Mouse (Mus musculus) embryonic stem cell, embryonic (primary cell): ENCODE results near the gene Dnaic1.
"Not testable (repeated sequence)": the region's sequence is repeated elsewhere in the genome, so short reads cannot be mapped to it uniquely, and the experiment has no call there.

Experiments
- CTCF ChIA-PET, 4 experiments: fragments of 300-600 bp in 2 of 4; fragments of 350-600 bp in 2 of 4; sonication (Branson Sonifier 250); formaldehyde crosslinking; loops; one replicate each; lab custom pipeline; 2022; ENCODE audit warnings: inconsistent platforms in 2 of 4; lab: Charles Lee
- POLR2A ChIA-PET, 4 experiments: fragments of 300-600 bp in 2 of 4; fragments of 350-600 bp in 2 of 4; sonication (Branson Sonifier 250); formaldehyde crosslinking; loops; one replicate each; lab custom pipeline; 2022; ENCODE audit warnings: antibody characterized with exemption in 4 of 4, inconsistent platforms in 1 of 4; lab: Charles Lee

Dnaic1 gene

DNA sequence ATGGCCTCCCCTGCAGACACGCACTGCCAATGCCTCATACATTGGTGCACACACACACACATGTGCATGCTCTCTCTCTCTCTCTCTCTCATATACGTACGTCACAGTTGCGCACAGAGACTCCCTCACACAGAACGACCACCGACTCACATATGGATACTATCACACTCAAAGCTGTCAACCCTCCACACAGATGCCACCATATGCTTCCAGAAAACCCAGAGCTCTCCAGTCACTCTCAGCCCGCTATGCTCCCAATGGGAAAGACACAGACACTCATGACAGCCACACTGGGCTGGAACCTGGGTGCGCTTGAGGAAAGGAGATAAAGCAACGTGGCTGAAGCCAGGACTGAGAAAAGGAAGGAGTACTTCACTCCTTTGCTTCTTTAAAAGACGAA, 112.4 kb downstream of the Dnaic1 start:
- ChIA-PET POLR2A (interaction anchor here in 2 of 4 experiments (0.6 to 0.8 kb wide), 2 partner anchors 32 to 395 kb away, joined by 4 to 7 read pairs; no protein-coding TSS in a partner anchor), CTCF (interaction anchor here in 1 of 4 experiments (0.7 kb wide), 1 partner anchor 161 kb away, joined by 3 read pairs; no protein-coding TSS in a partner anchor)

DNA sequence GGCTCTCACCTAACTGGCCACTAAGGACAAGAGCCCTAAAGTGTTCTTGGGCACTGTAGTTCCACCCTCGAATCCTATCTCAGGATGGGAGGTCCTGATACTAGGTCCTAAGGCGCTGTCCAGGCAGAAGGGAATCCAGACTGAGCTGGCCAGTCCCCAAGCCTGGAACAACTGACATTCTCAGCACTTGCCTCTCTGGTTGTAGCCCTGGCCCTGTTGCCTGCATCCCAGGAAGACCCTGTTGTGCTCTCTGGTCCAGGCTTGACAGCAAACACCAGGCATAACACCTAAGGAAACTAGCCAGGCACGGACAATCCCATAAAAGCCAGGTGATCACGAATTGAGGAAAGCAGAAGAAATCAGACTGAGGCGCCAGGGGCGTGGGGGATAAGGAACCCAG, 113.2 kb downstream of the Dnaic1 start:
- POLR2A ChIA-PET: no interaction called here
- CTCF ChIA-PET: no interaction called here

DNA sequence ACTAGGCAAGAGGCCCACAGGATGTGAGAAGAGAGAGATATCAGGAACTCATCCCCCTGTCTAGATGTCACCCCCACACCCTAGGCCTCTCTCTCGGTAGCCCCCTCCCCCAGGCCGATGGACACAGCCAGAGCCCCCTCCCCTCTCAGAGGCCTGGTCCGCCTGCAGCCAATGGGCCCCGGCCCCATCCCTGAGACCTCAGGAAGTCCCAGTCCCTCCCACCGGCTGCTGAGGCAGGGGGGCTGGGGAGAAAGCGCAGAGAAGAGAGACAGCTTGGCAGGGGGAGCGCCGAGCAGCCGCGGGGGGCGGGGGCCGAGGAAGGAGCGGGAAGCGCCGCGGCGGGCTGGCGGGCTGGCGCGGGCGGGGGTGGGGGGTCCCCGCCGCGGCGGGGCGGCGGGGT, 113.7 kb downstream of the Dnaic1 start:
- CTCF ChIA-PET, POLR2A ChIA-PET: not testable (repeated sequence)

DNA sequence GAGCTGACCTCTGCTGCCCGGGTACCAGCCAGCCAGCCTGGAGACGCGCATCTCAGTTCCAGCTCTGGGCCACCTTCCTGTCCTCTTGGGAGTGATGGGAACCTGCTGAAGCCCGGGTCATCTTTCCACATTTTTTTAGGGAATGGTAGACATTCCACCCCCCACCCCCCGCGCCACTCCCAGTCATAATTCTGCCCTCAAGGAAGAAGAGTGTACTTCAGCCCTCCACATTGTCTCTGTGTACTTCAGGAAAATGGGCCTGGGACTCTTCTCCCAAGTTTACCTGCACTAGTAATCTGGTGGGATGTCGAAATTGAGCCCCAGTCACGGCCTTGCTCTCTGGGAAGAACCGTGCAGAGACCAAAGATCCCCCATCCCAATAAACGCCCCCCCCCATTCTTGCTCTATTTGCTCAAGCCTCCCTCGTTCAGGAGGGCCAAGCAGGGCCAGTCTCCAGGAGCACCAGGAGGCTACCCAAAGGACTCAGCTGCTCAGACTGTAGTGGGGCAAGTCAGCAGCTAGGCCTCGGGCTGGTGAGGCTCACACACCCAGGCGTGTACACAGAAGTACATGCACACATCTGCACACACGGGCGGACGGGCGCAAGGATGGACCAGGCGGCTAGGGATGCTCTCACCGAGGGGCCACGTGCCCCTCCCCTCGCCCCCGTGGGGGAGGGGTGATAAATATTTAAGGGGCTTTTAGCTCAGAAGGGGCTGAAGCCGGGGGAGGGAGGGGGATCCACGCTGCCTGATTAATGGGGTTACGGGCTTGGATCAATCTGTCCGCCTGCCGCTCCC, 114.8 kb downstream of the Dnaic1 start:
- POLR2A ChIA-PET, CTCF ChIA-PET: not testable (repeated sequence)

DNA sequence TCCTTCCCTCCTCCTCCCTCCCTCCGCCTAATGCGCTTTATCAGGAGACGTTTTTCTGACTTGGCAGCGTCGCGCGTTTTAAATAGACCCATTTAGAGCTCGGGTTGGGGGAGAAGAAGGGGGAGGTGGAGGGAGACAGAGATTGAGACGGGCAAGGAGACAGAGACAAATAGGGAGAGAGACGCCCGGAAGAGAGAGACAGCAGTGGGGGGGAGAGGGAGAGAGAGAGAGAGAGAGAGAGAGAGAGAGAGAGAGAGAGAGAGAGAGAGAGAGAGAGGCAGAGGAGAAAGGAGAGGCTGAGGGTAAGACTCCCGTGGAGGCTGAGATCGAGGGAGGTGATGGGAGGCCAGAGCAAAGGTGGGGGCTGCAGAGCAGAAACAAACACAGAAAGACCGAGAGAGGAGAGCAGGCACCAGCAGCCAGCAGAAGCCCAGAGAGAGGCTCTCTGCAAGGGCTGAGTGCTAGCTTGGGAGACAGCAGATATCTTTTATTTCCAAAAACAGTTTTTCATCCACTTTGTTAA, 115.4 kb downstream of the Dnaic1 start:
- POLR2A ChIA-PET: interaction anchor here in 1 of 4 experiments (0.7 kb wide), 1 partner anchor 80 kb away, joined by 3 read pairs; no protein-coding TSS in a partner anchor

DNA sequence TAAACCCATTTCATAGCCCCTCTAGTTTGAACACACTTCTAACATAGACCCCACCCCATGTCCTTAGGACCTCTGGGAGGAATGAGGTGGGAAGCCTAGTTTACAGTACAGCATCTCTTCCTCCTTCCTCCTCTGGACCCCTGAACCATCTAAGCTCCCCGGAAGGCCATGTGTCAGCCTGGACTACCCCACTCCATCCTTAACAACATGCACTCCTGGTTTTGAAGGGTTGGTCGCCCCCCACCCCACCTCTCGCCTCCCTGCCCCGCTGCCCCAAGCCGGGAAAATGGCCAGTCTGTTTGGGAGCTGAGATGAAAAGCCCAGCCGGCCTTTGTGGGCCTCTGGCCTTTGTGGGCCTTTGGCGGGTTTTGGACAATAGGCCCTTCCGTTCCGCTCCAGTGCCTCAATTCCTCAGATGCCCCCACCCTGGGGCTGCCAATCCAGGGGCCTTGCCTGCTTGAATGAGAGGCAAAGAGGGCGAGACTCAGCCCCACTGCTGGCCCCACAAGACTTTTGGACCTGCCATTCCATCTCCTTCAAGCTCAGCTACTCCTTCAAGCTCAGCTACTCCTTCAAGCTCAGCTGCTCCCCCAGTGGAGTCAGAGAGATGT, 116.4 kb downstream of the Dnaic1 start:
- POLR2A ChIA-PET, CTCF ChIA-PET: not testable (repeated sequence)

More for the DNA sequence above, 115.4 kb downstream of the Dnaic1 start:
- CTCF ChIA-PET: not testable (repeated sequence)
